Mouse (Mus musculus): ENCODE results near the gene Cmya5.

Cmya5 gene

DNA sequence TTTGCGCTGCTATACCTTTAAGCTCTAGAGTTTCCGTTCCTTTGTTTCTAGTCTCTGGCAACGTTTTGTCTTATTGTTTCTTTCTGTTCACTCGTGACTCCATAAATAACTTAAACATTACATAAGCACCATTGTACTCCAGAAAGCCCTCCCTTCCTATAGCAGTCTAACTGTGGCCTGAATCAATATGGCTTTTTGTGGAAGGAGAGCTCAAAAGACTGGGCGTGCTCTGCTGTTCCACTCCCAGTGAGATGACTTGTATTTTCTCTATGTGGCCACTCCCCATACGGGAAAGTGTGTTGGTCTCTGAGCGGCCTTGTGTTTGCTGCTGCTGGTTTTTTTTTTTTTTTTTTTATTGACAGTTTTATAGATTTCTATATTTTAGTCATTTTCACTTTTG lies 27.3 kb downstream of the Cmya5 start:
- DNase-seq: peak; percentile 55

DNA sequence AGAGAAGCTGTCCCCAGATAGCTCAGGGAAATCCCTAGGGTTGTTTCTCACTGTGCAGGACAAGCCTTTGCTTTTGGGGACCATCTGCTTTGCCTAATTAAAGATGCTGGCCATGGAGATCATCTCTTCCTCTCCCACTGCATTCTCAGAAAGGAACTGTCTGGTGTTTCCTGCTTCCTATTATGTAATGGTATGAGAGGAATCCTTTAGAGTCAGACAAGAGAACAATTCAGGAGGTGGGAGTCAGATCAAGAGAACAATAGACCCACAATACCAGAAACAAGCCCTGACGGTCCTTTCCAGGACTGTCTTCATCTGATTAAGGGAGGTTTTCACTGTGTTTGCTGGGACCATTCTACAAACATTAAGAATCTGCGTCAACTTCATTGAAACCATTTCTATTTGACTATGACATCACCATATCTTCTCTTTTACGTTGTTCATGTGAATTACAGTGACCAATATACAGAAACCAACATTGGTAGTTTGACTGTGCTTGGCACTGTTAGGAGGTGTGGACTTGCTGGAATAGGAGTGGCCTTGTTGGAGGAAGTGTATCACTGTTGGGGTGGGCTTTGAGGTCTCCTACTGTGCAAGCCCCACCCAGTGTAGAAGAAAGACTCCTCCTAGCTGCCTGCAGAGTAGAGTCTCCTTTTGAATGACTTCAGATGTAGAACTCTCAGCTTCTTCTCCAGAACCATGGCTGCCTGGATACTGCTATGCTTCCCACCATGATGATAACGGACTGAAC lies 42.0 kb downstream of the Cmya5 start:
- peak; percentile 22 for DNase-seq

DNA sequence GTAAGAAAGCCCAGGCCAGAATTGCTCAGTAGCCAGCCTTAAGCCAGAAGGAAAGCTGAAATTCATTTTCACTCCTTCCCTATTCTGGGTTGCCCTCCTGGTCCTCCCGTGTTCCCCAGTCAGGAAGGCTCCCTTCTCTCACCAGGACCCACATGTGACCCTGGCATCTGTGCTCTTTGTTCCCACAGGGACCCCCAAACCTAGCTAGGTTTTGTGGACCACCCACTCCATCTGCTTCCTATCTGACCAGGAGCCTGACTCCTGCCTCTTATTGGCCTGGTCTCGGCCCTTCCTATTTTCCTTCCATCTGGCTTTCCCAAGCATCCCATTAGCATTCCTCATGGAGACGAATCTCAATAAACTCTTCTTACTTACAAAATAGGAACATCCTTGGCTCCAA lies 45.9 kb downstream of the Cmya5 start:
- no peak for DNase-seq

DNA sequence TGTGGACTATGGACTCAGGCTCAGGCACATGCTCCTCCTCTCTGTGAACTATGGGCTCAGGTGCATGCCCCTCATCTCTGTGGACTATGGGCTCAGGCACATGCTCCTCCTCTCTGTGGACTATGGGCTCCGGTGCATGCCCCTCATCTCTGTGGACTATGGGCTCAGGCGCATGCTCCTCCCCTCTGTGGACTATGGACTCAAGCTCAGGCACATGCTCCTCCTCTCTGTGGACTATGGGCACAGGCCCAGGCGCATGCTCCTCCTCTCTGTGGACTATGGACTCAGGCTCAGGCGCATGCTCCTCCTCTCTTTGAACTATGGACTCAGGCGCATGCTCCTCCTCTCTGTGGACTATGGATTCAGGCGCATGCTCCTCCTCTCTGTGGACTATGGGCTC lies 47.9 kb downstream of the Cmya5 start:
- no peak for DNase-seq

DNA sequence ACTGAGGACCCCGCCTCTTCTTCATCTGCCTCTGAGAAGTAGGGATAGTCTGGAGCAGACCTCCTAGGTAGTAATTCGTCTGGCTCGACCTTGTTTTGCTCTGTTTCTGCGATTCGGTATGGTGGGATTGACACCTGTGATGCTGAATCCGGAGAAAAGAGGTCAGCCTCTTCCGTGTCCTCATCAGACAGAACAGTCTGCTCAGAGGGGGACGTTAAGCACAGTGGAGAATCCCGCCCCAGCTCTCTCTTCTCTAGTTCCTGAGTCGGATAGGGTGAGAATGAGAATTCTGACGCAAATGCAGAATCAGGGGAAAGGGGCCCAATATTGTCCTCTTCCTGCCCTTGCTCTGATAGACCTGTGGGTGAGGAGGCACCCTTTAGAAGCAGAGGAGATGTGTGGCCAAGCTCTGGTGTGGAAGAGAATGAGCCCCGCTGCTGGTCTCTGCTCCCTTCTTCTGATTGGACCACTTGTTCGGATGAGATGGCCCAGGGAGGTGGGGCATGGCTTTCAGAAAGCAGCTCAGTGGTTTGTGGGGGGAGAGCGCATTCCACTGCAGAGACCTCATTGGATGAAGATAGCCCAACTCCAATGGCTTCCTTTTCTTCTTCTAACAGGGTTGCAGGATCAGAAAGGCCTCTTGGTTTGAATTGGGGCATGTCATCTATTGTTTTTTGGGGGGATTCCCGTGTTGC lies 49.3 kb downstream of the Cmya5 start:
- DNase-seq: peak; percentile 68

DNA sequence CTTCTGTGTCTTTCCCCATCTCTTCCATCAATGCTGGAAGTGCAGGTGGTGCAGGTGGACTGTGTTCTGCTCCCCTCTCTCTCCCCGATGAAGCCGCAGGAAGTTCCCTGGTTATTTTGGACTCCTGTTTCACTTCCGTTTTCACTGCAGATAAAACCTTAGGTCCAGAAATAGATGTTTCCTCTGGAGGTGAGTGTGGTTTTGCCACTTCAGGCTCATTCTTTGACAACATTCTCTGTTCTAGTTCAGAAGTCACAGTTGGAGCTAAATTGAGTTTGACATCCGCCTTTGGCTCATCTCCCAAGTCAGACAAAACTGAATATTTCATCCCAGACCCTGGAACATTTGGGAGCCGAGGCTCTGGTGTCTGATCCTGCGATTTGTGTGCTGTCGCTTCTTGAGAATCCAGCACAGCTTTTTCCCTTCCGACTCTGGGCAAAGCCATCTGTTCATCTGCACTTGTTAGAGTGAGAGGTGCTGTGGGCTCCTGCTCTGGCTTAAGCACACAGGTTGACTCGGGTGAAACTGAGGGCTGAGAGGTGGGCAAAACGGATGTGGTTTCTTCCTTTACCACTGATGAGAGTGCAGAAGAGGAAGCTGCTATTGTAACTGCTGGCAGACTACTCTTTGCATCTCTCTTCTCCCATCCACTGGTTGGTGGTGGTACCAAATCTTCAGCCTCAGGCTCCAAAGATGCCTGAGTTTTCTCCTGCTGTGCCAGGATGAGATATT lies 50.2 kb downstream of the Cmya5 start:
- DNase-seq: peak; percentile 85

DNA sequence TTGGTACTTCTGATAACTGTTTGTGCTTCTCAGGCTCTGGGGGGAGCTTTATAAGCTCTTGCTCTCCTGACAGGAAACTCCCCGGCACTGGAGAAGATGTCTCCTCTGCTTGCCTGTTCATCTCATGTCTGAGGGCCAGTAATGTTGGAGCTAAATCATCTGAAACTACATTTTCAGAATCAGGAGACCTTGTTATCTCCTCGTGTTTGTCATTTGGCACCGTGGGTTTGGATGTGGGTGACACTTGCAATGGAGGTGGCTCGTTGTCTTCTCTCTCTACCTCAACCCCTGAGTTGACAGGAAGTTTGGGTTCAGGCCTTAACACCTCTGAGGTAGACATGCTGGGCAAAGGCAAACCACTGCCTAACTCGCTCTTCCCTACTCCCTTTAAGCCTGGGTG lies 50.8 kb downstream of the Cmya5 start:
- peak; percentile 80 for DNase-seq

DNA sequence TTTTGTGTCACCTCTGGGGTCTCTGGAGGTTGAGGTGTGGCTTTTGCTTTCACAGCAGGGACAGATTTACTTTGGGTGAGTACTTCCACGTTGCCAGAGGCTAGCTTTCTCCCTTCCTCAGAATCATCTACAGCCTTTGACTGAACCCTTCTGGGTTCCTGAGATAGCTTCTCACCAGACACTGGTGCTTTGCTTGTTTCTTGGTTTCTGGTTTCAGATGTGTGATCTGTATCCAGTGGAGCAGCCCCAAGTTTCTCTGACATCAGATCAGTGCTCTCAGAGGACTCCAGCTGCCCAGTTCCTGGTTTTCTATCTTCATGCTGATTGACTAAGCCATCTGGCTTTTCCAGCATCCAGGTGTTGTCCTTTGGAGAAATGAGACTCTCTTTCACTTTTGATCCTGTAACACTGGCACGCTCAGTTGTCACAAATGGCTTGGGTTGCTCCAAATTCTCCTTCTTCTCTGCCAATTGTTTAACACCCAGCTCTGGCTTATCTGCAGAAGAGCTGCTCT lies 51.6 kb downstream of the Cmya5 start:
- peak; percentile 64 for DNase-seq

DNA sequence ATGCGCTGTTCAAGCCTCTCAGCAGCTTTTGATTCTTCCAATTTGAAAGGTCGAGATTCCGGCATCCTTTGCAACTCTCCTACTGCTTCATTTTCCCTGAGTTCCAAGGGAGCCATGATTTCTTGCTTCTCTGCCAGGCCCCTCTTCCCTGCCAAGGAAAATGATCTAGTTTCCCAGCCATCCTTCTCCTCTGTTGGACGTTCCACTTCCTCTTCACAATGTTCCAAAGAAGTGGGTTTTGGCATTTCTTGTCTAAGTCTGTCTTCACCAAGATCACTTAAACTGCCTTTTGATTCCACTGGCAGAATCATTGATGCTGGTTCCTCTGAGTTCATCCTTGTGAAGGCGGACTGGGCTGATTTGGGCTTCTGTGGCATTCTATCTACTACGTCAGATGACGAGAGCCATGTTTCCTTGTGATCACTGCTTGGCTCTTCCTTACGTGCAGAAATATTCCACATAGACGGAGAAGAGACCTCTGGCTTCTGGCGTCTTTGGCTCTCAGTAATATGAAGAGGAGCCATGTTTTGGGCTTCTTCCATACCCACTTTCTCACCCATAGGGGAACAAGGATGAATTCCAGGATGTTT lies 52.6 kb downstream of the Cmya5 start:
- DNase-seq: peak; percentile 89

DNA sequence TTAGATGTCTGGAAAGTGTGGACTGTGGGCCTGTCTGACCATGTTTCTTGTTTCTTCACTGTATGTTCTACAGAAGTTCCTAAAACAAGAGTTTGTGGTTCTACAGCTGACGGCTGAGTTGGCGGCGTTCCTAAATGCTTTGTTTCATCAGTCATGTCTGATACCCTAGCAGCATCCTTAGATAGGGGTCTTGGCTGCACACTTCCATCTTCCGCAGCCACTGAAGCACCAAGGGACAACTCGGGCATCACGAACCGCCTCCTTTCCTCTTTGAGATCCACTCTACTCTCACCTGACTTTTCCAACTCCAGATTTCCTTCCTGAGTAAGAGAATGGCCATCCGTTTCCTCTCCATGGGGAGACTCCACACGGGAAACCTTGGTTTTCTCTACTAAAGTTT lies 53.3 kb downstream of the Cmya5 start:
- peak; percentile 90 for DNase-seq

DNA sequence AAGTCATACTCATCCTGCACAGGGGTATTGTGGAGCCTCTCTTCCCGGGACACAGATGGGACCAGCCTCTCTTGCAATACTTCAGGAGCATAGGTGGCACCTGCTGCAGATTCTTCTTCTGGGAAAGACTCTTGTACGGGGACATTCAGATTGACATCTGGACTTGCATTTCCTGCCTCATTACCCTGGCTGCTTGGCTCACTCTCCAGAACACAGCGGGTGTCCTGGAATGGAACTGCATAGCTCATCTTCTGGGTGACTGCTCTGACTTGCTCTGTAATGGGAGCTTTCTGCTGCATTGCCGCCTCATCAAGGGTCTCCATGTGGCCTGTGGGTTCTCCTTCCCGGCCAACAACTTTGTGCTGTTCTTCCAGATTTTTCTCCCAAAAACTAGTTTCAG lies 55.0 kb downstream of the Cmya5 start:
- DNase-seq: peak; percentile 61

DNA sequence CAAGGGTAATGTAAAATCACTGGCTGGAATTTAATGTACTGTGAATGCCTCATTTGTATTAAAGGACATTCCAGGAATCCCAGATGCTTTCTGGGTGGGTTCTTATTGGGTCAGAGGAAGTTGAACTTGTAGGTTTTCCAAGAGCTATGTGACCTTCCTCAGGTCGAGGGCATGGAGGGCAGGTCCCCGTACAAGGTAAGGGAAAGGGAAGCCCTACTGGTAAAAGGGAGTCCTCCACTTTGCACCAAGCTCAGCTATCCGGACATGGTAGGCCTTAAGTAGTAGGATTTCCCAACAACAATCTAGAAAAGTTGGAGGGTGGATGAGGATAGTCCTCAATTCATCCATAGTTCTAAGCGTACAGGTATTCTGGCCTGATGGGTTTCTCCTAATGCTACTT lies 58.8 kb downstream of the Cmya5 start:
- peak; percentile 57 for DNase-seq

DNA sequence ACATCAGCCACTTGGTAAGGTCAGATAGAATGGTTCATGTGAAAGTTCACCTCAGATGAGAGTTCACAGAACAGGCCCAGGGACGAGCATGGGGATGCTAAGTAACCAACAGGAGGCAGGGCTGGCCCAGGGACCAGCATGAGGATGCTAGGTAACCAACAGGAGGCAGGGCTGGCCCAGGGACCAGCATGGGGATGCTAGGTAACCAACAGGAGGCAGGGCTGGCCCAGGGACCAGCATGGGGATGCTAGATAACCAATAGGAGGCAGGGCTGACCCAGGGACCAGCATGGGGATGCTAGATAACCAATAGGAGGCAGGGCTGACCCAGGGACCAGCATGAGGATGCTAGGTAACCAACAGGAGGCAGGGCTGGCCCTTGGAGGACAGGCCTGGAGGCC lies 62.2 kb downstream of the Cmya5 start:
- DNase-seq: peak; percentile 29

DNA sequence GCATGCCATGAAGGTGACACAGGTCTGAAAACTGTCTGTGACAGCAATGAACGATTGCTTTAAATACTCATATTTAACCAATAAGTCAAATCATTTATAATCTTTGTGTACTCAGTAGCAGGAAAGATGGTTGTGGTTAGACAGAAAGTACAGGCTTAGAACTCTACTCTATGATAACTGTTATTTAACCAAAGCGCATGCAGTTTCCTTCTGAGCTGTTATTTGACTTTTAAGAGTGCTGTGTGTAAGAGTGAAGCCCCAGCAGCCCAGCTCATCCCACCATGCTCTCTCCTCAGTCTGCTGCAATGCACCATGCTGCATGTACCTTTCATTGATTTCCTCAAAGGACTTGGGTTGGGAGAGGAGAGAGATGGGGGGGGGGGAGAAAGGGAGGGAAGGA lies 63.7 kb downstream of the Cmya5 start:
- DNase-seq: no peak

DNA sequence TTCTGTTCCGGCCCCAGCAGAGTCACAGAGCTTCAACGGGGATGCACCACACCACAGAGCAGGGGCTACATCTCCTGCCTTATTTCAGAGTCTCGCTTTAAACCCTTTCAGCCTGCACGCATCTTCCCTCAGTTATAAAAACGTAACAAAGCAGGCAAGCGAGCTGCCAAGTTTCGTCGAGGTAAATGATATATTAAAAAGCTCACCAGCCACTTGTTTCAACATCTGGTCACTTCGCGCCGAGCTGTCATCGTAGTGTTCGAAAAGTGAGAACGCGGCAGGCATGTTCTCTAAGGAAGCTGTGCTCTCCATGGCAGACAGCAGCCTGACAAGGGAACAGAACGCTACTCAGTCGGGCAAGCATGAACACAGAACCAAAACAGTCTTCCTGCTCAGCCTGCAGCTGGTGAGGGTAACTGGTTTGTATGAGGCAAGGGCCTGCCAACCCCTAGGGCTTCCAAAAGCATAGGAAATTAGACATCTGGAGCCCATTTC lies 70.3 kb downstream of the Cmya5 start:
- DNase-seq: peak; percentile 62

DNA sequence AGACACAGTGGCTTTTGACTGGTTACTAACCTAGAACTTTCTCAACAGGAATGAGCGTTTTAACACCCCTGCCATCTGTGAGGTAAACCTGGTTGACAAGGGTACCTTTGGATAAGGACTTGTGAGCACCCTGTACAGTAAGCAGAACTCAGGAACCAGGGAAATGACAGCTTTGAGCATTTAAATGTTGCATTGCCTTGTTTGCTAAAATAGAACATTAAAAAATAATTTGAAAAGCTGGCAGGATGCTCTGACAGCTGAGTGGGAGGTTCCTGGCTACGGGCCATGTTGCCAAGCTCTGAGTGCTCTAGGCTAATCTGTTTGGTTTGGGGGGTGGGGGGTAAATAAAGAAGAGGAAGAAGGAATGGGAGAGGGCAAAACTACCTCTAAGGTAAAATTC lies 70.9 kb downstream of the Cmya5 start:
- peak; percentile 75 for DNase-seq

DNA sequence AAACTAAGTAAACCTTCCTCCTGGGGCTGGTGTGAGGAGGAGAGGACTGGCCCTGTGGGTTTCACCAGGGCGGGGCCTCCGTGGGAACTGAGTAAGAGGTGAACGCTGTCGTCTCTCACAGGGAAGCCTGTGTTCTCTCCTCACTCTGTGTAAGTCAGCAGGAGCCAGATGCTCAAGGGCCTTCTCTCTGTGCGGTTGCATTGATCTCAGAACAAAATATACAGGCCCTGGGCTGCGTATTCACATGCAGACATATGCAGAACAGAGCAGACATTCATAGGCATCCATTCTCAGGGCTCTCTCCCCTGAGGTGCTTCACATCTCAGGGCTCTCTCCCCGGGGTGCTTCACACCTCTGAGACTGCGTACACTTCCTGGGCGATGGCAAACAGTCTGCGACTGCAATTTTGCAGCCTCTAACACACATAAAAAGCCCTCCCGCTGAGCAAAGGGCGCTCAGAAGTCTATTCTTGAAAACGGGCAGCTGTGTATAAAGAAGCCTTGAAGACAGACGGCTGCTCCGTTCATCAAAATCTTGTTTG lies 71.6 kb downstream of the Cmya5 start:
- peak; percentile 56 for DNase-seq

DNA sequence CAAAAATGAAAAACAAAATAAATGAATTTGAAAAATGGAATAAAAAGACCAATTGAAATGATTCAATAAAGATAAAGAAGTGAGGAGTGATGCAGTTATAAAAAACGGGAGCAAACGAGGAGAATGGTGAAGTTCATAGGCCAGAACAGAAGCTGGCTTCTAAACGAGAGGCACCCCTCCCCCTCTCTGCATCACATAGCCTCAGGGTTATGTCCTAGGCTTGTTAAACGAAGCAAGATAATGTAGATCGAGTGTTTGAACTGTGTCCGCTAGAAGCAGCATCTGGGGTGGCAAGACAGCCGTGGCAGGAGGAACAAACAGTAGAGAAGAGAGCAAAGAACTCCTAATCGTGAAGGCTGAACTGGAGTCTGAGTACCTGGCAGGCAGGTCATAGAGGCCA lies 74.1 kb downstream of the Cmya5 start:
- DNase-seq: peak; percentile 22

DNA sequence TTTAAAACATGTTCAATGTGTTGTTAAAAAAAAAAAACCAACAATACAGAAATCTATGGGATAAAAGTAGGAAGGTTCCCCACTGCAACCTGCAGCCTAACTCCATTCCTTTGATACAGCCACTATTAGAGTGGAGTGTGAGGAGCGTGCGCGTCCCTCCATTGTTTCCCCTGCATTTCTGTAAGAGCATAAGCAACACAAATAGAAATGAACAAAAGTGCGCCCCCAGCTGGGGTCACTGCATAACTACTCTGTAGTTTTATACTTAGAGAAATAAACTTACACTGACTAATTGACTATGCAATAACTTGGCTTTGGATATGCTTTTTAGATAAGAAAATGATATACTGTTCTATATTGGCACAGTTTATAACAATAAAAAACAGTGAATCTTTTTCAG lies 75.0 kb downstream of the Cmya5 start:
- DNase-seq: peak; percentile 56

DNA sequence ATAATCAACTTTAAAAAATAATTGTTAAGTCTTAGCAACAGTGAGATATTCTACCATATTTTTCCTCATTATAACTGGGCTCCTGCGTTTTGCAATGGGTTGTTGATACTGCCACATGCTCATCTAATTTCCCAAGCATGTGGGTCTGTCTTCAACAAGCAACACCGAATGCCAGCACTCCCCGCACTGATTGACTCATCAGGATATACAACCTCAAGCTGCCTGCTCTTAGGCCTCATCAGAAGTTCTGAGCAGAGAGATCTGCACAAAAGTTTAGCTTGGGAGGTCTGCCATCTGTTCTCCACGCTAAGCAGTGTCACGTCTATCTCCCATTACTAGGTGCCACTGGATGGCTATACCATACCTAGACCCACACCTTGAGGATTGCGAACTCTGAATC lies 76.2 kb downstream of the Cmya5 start:
- DNase-seq: peak; percentile 51

DNA sequence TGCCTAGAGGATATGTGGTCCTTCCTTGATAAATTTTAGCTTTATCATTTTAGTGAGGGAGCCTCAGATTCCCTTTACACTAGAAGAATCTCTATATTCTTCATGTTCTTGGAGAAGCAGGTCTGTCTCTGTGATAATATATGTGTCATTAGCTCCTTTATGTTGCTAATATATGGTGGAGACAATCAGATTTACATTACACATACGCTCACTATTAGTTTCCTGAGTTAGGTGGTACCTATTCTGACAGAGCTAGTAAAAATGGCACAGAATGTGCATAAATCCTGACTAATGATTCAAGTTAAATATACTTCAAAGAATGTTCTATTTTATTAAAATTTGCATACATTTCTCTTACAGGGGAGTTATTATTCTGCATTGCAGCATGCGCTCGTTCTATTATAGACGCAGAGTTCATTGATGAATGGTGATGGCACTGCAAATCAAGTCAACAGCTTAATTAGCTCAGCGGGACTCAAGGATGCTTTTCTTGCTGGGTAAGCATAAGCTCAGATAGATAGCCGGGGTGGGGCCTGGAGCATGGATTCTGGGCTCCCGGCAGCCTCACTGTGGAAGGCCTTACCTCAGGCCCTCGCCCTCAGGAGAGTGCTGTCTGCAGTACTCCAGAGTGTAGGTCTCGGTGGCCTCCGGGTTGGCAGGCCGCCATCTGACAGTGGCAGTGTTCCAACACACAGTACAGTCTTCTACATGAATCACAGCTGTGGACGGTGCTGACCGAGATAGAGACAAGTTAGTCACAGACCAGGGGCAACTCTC lies 81.5 kb downstream of the Cmya5 start:
- peak; percentile 91 for DNase-seq

DNA sequence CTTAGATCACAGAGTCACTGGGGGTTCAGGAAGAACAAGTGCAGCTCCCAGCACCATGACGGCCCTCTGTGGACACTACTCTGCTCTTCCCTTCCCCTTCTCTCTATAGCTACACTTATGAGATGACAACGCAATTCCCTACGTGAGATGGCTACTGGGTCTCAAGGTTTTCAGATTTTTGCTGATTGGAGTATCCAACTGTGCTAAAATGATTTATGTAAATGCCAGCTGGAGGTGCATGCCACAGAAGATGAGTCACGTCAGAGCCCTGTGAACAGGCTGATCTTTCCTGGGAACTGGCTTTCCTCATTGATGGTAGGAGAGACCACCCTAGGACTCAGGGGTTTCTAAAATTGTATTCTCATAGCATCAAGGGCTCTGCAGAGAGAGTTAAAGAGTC lies 83.2 kb downstream of the Cmya5 start:
- DNase-seq: peak; percentile 43
